Mouse (Mus musculus) liver, adult 2 months (tissue): ENCODE data around the gene Rap1gds1. TPM values are rescaled to one million over a fixed set of nuclear protein-coding genes. Genes with fewer than 3 reads are reported as not detected.

Experiments
- DNase-seq: peaks from one replicate; pipeline ENCODE4 v3.0.0-alpha.2; 2011; ENCODE audit warnings: low read depth, low spot score; ENCODE audit errors: extremely low read depth
- H3K27ac ChIP-seq: fragments of 200-500 bp; replicated peaks from 2 replicates; pipeline ENCODE4 v1.5.1; 2012; ENCODE audit warnings: low read depth, mild to moderate bottlenecking, control low read depth, inconsistent platforms, low read length; ENCODE audit not compliant: insufficient read depth
- H3K27me3 ChIP-seq: fragments of 200-500 bp; 2 replicates; pipeline ENCODE4 v1.6.1; 2012; ENCODE audit warnings: mild to moderate bottlenecking, moderate library complexity, low read length, inconsistent platforms; ENCODE audit not compliant: control insufficient read depth, insufficient read depth
- H3K36me3 ChIP-seq: fragments of 200-500 bp; 2 replicates; pipeline ENCODE4 v1.6.1; 2012; ENCODE audit warnings: low read length, inconsistent platforms; ENCODE audit not compliant: control insufficient read depth, insufficient read depth
- H3K4me1 ChIP-seq: fragments of 200-500 bp; 2 replicates; pipeline ENCODE4 v1.6.1; 2011; ENCODE audit warnings: low read length; ENCODE audit not compliant: control insufficient read depth, insufficient read depth
- H3K4me3 ChIP-seq: fragments of 200-500 bp; 2 replicates; pipeline ENCODE4 v1.5.1; 2011; ENCODE audit warnings: low read depth, mild to moderate bottlenecking, control low read depth, low read length, moderate library complexity; ENCODE audit not compliant: insufficient read depth
- H3K79me2 ChIP-seq: fragments of 200-500 bp; 2 replicates; pipeline ENCODE4 v1.6.1; 2012; ENCODE audit warnings: inconsistent platforms, mild to moderate bottlenecking, low read length, moderate library complexity; ENCODE audit not compliant: control insufficient read depth, insufficient read depth
- H3K9ac ChIP-seq: fragments of 200-500 bp; 2 replicates; pipeline ENCODE4 v1.6.1; 2012; ENCODE audit warnings: low read depth, mild to moderate bottlenecking, control low read depth, inconsistent platforms, low read length
- CTCF ChIP-seq: fragments of 200-500 bp; IDR thresholded peaks from 2 replicates; pipeline ENCODE4 v1.5.1; 2011; ENCODE audit warnings: low read depth, low read length, control low read depth
- POLR2A ChIP-seq: fragments of 200-500 bp; IDR thresholded peaks from 2 replicates; pipeline ENCODE4 v1.6.1; 2011; ENCODE audit warnings: low read length, control low read depth; ENCODE audit not compliant: insufficient read depth; ENCODE audit errors: extremely low read depth
- WGBS: fragments of 180-500 bp; shearing (Covaris S2); methylation state at CpG from one replicate; pipeline ENCODE4 v1.1.7; 2018; 5-methylcytosine and 5-hydroxymethylcytosine counted together
- polyA plus RNA-seq: library from polyadenylated mRNA; depleted of rRNA; stranded (reverse); fragments of >200 nt; gene quantifications from 2 replicates; pipeline ENCODE4 v1.2.3, GENCODE M21; 2012
- total RNA-seq: library from RNA; depleted of rRNA; stranded (reverse); fragments of >200 nt; gene quantifications from 2 replicates; pipeline ENCODE4 v1.2.3, GENCODE M21; 2014

Rap1gds1 gene
- total and polyA plus RNA-seq, 2 experiments = 6.7 to 13.9 TPM

DNA sequence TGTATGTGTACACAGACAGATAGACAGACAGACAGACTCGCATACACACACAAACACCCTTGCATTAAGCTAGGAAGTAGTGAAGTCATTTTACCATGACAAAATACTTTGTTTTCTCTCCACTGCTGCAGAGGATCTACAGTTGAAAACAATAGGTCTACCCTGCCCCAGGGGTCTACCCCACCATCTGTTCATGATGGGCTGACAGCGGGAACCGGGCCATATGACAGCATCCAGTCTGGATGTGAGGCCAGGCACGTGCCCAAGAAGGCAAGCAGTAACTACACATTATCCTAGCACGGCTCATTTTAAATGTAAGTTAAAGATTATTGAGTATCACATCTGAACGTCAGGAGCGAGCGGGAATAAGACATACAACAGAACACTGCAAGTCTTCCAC lies 51.4 kb downstream of the Rap1gds1 start:
- Histone ChIP-seq H3K27me3 (no peaks in the 10 kb centered on the region), H3K4me3 (no peak overlapping the region), H3K9ac (no peak overlapping the region), H3K27ac (no peak overlapping the region), H3K79me2 (peaks cover 11% of the 10 kb centered on the region), H3K4me1 (peaks cover 2% of the 10 kb centered on the region; the same call in 1 of the 2 replicates), H3K36me3 (peaks cover 6% of the 10 kb centered on the region)
- DNase-seq = no peak
- TF ChIP-seq POLR2A (no peak), CTCF (no peak)
- 94% methylated on average over 8 of the region's 8 CpGs for WGBS

DNA sequence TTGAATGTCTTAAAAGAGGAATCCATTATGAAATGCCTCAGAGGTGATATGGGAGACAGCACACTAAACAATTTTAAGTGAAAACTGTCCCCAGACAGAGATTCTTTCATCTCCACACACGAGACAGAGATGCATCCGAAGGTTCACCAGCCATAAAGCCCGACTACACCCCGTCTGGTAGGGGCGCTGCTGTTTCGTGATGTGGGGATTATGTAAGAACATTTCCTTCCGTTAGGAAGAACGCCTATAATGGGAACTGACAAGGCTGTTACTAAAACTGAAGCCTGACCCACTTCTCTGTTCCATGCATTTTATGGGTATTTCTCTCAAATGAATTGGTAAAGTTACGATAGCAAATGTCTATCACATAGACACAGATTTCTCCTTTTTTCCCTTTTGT lies 62.6 kb downstream of the Rap1gds1 start:
- 90% methylated on average over 9 of the region's 9 CpGs for WGBS
- TF ChIP-seq POLR2A (no peak), CTCF (0 out of 2 replicates have a peak, but pooled peaks have one; percentile 2)
- no peak overlapping the region for H3K9ac ChIP-seq
- H3K4me3 ChIP-seq = no peak overlapping the region
- H3K4me1 ChIP-seq = no peaks in the 10 kb centered on the region
- peak; percentile 16 for DNase-seq
- no peaks in the 10 kb centered on the region for H3K27me3 ChIP-seq
- no peaks in the 10 kb centered on the region for H3K79me2 ChIP-seq
- peaks cover 7% of the 10 kb centered on the region; the same call in 1 of the 2 replicates for H3K36me3 ChIP-seq
- H3K27ac ChIP-seq = no peak overlapping the region

DNA sequence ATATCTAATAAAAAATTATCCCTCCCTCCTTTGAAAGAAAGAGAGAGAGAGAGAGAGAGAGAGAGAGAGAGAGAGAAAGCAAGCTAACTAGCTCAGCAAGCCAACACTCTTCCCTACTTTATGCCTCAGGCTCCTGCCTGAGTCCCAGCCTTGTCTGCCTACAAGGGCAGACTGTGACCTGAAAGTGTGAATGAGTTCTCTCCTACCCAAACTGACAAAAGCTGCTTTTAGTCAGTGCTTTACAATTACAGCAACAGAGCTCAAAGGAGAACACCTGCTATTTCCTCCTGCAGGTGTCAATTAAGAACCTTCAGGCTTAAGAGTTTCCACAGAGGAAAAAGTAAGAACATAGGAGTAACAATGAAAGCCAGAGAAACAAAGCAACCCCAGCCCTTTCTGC lies 69.3 kb downstream of the Rap1gds1 start:
- Histone ChIP-seq H3K27ac (no peak overlapping the region), H3K9ac (no peak overlapping the region), H3K4me3 (no peak overlapping the region), H3K4me1 (no peaks in the 10 kb centered on the region), H3K36me3 (no peaks in the 10 kb centered on the region; the same call in 1 of the 2 replicates), H3K27me3 (no peaks in the 10 kb centered on the region), H3K79me2 (no peaks in the 10 kb centered on the region)
- no peak for TF ChIP-seq CTCF
- no peak for TF ChIP-seq POLR2A
- DNase-seq = no peak

DNA sequence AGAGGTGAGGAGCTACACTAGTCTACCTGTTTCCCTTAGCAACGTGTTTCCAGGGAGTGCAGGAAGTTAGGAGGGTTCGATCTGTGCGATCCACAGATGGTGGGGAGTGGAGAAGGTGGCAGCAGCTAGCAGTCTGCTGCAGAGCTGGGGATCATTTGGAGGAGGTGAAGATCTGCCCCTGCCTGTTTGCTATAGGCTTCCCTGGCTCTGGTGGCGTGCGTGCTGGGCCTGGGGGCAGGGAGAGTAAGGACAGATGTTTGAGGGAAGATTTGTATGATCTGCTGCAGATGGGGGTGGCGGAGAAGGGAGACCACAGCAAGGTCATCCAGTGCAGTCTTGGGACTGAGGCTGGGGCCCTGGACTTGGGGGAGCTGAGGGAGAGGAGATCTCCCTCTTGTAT lies 72.2 kb downstream of the Rap1gds1 start:
- no peak overlapping the region for H3K4me3 ChIP-seq
- no peaks in the 10 kb centered on the region for H3K27me3 ChIP-seq
- WGBS = 97% methylated on average over 6 of the region's 6 CpGs
- no peaks in the 10 kb centered on the region for H3K79me2 ChIP-seq
- no peak overlapping the region for H3K27ac ChIP-seq
- no peak for DNase-seq
- no peaks in the 10 kb centered on the region for H3K4me1 ChIP-seq
- TF ChIP-seq CTCF = no peak
- TF ChIP-seq POLR2A = no peak
- no peaks in the 10 kb centered on the region; the same call in 1 of the 2 replicates for H3K36me3 ChIP-seq
- no peak overlapping the region for H3K9ac ChIP-seq

DNA sequence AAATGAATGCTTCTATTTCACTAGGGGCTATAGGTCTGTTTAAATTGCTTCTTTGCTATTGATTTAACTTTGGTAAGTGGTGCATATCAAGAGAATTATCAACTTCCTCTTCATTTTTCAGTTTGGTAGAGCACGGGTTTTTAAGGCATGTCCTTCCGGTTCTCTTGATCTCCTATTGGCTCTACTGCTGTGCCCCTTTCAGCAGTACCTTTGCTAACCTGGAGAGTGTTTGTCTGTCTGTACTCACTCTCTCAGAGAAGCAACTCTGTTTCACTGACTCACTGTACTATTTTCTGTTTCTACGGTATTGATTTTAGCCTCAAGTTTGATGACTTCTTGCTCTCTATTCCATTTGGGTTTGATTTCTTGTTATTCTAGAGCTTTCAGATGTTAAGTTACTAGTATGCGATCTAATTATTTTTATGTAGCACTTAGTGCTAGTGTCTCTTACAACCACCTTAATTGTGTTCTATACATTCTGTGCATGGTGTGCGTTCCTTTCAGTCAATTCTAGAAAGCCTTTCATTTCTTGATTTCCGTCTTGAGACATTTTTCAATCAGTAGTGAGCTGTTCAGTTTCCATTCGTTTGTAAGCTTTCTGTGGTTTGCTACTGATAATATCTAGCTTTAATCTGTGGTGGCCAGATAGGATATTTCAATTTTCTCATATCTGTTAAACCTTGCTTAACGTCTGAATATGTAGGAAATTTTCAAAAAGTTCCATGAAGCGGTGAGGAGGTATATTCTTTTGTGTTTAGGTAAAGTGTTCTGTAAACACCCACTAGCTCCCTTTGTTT lies 74.7 kb downstream of the Rap1gds1 start:
- H3K4me3 ChIP-seq = no peak overlapping the region
- H3K27me3 ChIP-seq = no peaks in the 10 kb centered on the region
- DNase-seq = no peak
- WGBS = 94% methylated on average over 9 of the region's 9 CpGs
- no peaks in the 10 kb centered on the region; the same call in none of the 2 replicates for H3K36me3 ChIP-seq
- H3K9ac ChIP-seq = no peak overlapping the region
- H3K27ac ChIP-seq = no peak overlapping the region
- H3K4me1 ChIP-seq = no peaks in the 10 kb centered on the region
- TF ChIP-seq POLR2A (no peak), CTCF (no peak)
- H3K79me2 ChIP-seq = no peaks in the 10 kb centered on the region

GRCm38 (mm10) chr3:138993473-138993872 lies 81.5 kb downstream of the Rap1gds1 start:
- Histone ChIP-seq H3K4me1 (peaks cover 3% of the 10 kb centered on the region; the same call in 1 of the 2 replicates), H3K79me2 (peaks cover 4% of the 10 kb centered on the region), H3K27ac (no peak overlapping the region), H3K4me3 (no peak overlapping the region), H3K36me3 (no peaks in the 10 kb centered on the region; the same call in none of the 2 replicates), H3K27me3 (no peaks in the 10 kb centered on the region), H3K9ac (no peak overlapping the region)
- TF ChIP-seq CTCF (no peak), POLR2A (no peak)
- peak; percentile 49 for DNase-seq
- WGBS = 34% methylated on average over 5 of the region's 5 CpGs
